Mouse (Mus musculus) stomach, embryonic 14.5 days (tissue): ENCODE data around the gene Galntl6. TPM values are rescaled to one million over a fixed set of nuclear protein-coding genes. Genes with fewer than 3 reads are reported as not detected.

Source experiments
- ATAC-seq: fragments of 200-750 bp; cut with Nextera tagmentation; 2 replicates; pipeline ENCODE4 v1.8.0; 2017; ENCODE audit warnings: low read depth, moderate TSS enrichment; ENCODE audit not compliant: insufficient number of reproducible peaks, insufficient read depth, low FRiP score
- H3K27ac ChIP-seq: fragments of 300-500 bp; sonication (generic); 2 replicates; pipeline ENCODE4 v1.5.1; 2014; ENCODE audit warnings: mild to moderate bottlenecking, low read length, moderate library complexity, mixed read lengths
- H3K27me3 ChIP-seq: fragments of 300-500 bp; sonication (generic); 2 replicates; pipeline ENCODE4 v1.6.1; 2014; ENCODE audit warnings: low read length, control low read depth, mixed read lengths; ENCODE audit not compliant: control insufficient read depth, insufficient read depth
- H3K36me3 ChIP-seq: fragments of 300-500 bp; sonication (generic); 2 replicates; pipeline ENCODE4 v1.6.1; 2014; ENCODE audit warnings: mild to moderate bottlenecking, control low read depth, low read length, moderate library complexity, mixed read lengths; ENCODE audit not compliant: control insufficient read depth, insufficient read depth
- H3K4me1 ChIP-seq: fragments of 300-500 bp; sonication (generic); 2 replicates; pipeline ENCODE4 v1.6.1; 2014; ENCODE audit warnings: low read length, control low read depth, mixed read lengths; ENCODE audit not compliant: control insufficient read depth, insufficient read depth
- H3K4me2 ChIP-seq: fragments of 300-500 bp; sonication (generic); replicated peaks from 2 replicates; pipeline ENCODE4 v1.6.1; 2014; ENCODE audit warnings: low read depth, low read length, control low read depth
- H3K4me3 ChIP-seq: fragments of 300-500 bp; sonication (generic); 2 replicates; pipeline ENCODE4 v1.5.1; 2014; ENCODE audit warnings: low read depth, low read length, control low read depth
- H3K9ac ChIP-seq: fragments of 300-500 bp; sonication (generic); replicated peaks from 2 replicates; pipeline ENCODE4 v1.6.1; 2014; ENCODE audit warnings: low read depth, mild to moderate bottlenecking, control low read depth, low read length, moderate library complexity, mixed read lengths
- H3K9me3 ChIP-seq: fragments of 300-500 bp; sonication (generic); 2 replicates; pipeline ENCODE4 v1.6.1; 2016; ENCODE audit warnings: low read depth, low read length, control low read depth; ENCODE audit not compliant: control insufficient read depth
- whole genome bisulfite sequencing: fragments of 180-500 bp; shearing (Covaris S2); extraction: QIAGEN DNeasy Blood & Tissue Kit; methylation state at CpG from one replicate; pipeline ENCODE4 v1.1.7; 2014; 5-methylcytosine and 5-hydroxymethylcytosine counted together
- polyA plus RNA-seq: library from polyadenylated mRNA; unstranded; fragments of >200 nt; fragmentation: Nextera tagmentation; extraction: Ambion mirVana; gene quantifications from 2 replicates; pipeline ENCODE4 v1.2.1, GENCODE M21; 2014

Gene Galntl6
- polyA plus RNA-seq, 1 experiment from 2014 or later = 1.6 TPM

GRCm38 (mm10) chr8:58568086-58568485 lies 344.4 kb downstream of the Galntl6 start:
- H3K9ac ChIP-seq = no peak overlapping the region
- H3K9me3 ChIP-seq = no peaks in the 10 kb centered on the region
- no peak overlapping the region for H3K4me2 ChIP-seq
- no peak overlapping the region for H3K27ac ChIP-seq
- no peak overlapping the region for H3K4me3 ChIP-seq
- no peaks in the 10 kb centered on the region for H3K27me3 ChIP-seq
- no peak for ATAC-seq
- H3K36me3 ChIP-seq = no peaks in the 10 kb centered on the region
- 77% methylated on average over 2 of the region's 2 CpGs for WGBS
- no peaks in the 10 kb centered on the region for H3K4me1 ChIP-seq

DNA sequence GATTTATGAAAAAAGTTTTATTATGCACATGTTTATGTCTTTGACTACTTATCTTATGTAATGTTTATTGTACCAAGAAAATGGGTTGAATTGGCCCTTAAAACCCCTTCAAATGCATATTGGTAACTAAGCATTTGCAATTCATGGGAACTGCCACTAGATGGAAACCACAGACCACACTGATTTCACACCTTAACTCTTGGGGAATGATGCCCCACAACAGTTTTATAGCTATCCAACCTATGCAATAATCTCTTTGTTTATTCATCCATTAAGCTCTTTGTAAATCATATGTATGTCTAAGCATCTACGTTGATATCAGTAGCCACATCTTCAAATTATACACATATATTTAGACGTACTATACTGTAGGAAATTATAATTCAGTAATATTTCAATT lies 346.3 kb downstream of the Galntl6 start:
- Histone ChIP-seq H3K27ac (no peak overlapping the region), H3K9ac (no peak overlapping the region), H3K4me1 (no peaks in the 10 kb centered on the region), H3K36me3 (no peaks in the 10 kb centered on the region), H3K27me3 (no peaks in the 10 kb centered on the region), H3K4me3 (no peak overlapping the region), H3K9me3 (no peaks in the 10 kb centered on the region), H3K4me2 (no peak overlapping the region)
- ATAC-seq = no peak
- WGBS = 36% methylated on average over 2 of the region's 2 CpGs

DNA sequence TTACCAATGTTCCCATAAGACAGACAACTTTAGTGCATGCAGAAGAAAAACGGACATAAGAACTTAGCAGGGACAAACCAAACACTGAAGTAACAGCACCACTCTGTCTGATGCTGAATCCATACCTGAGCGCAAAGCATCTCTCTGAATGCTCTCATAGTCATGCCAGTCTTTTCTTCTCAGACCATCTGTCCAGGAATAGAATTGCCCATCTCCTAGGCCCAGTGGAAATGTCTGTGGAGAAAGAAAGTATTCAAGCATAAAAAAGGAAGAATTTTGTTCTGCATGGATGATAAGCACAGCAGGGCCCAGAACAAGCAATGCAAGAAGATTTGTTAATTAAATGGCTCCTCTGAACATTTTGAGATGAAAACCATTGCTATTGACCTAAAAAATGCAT lies 376.7 kb downstream of the Galntl6 start:
- Histone ChIP-seq H3K9ac (no peak overlapping the region), H3K27me3 (no peaks in the 10 kb centered on the region), H3K27ac (no peak overlapping the region), H3K9me3 (no peaks in the 10 kb centered on the region), H3K4me2 (no peak overlapping the region), H3K4me1 (no peaks in the 10 kb centered on the region), H3K4me3 (no peak overlapping the region), H3K36me3 (no peaks in the 10 kb centered on the region)
- no peak for ATAC-seq
- WGBS = 86% methylated on average over 2 of the region's 2 CpGs

- ATAC-seq = no peak
- no peaks in the 10 kb centered on the region for H3K36me3 ChIP-seq
- H3K4me1 ChIP-seq = no peaks in the 10 kb centered on the region
- no peaks in the 10 kb centered on the region for H3K27me3 ChIP-seq
- H3K4me3 ChIP-seq = no peak overlapping the region
- H3K27ac ChIP-seq = no peak overlapping the region
- H3K4me2 ChIP-seq = no peak overlapping the region
- H3K9me3 ChIP-seq = no peaks in the 10 kb centered on the region
- H3K9ac ChIP-seq = no peak overlapping the region
These were observed 377.8 kb downstream of the Galntl6 start for GRCm38 (mm10) chr8:58534631-58535030.

- H3K27me3 ChIP-seq = no peaks in the 10 kb centered on the region
- no peaks in the 10 kb centered on the region for H3K36me3 ChIP-seq
- H3K4me1 ChIP-seq = no peaks in the 10 kb centered on the region
- ATAC-seq = no peak
- WGBS = 3% methylated on average over 1 of the region's 1 CpGs
- no peak overlapping the region for H3K27ac ChIP-seq
- no peak overlapping the region for H3K9ac ChIP-seq
- H3K4me3 ChIP-seq = no peak overlapping the region
- no peaks in the 10 kb centered on the region for H3K9me3 ChIP-seq
- no peak overlapping the region for H3K4me2 ChIP-seq
These were observed 389.0 kb downstream of the Galntl6 start for GRCm38 (mm10) chr8:58523443-58523842.

- no peak overlapping the region for H3K4me2 ChIP-seq
- no peak overlapping the region for H3K4me3 ChIP-seq
- no peak overlapping the region for H3K9ac ChIP-seq
- H3K27me3 ChIP-seq = no peaks in the 10 kb centered on the region
- no peak for ATAC-seq
- H3K4me1 ChIP-seq = no peaks in the 10 kb centered on the region
- no peaks in the 10 kb centered on the region for H3K9me3 ChIP-seq
- H3K36me3 ChIP-seq = no peaks in the 10 kb centered on the region
- H3K27ac ChIP-seq = no peak overlapping the region
These were observed 390.5 kb downstream of the Galntl6 start for GRCm38 (mm10) chr8:58521932-58522331.

DNA sequence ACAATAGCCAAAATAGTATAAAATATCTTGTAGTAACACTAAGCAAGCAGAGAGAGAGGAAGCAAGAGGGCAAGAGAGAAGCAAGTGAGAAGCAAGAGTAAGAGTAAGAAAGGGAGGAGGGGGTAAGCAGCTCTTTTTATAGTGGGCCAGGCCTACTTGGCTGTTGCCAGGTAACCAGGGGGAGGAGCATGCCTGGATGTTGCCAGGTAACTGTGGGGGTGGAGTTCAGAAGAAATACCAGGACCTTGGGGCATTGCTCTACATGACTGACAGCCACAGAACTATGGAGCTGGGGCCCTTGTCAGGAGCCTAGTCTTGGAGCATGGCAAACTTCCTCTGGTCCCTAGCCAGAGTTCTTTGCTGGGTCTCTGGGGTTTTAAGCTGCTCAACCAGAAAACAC lies 401.9 kb downstream of the Galntl6 start:
- Histone ChIP-seq H3K9me3 (no peaks in the 10 kb centered on the region), H3K4me2 (no peak overlapping the region), H3K36me3 (no peaks in the 10 kb centered on the region), H3K9ac (no peak overlapping the region), H3K27ac (no peak overlapping the region), H3K27me3 (no peaks in the 10 kb centered on the region), H3K4me3 (no peak overlapping the region), H3K4me1 (no peaks in the 10 kb centered on the region)
- no peak for ATAC-seq

- Histone ChIP-seq H3K4me2 (no peak overlapping the region), H3K4me3 (no peak overlapping the region), H3K9me3 (no peaks in the 10 kb centered on the region), H3K9ac (no peak overlapping the region), H3K27me3 (no peaks in the 10 kb centered on the region), H3K36me3 (no peaks in the 10 kb centered on the region), H3K27ac (no peak overlapping the region), H3K4me1 (no peaks in the 10 kb centered on the region)
- ATAC-seq = no peak
- 69% methylated on average over 1 of the region's 1 CpGs for WGBS
These were observed 403.4 kb downstream of the Galntl6 start for GRCm38 (mm10) chr8:58509051-58509450.

GRCm38 (mm10) chr8:58487099-58487498 lies 425.3 kb downstream of the Galntl6 start:
- H3K9me3 ChIP-seq = no peaks in the 10 kb centered on the region
- no peak for ATAC-seq
- H3K4me3 ChIP-seq = no peak overlapping the region
- H3K36me3 ChIP-seq = no peaks in the 10 kb centered on the region
- H3K27ac ChIP-seq = no peak overlapping the region
- no peaks in the 10 kb centered on the region for H3K27me3 ChIP-seq
- no peak overlapping the region for H3K9ac ChIP-seq
- no peaks in the 10 kb centered on the region for H3K4me1 ChIP-seq
- no peak overlapping the region for H3K4me2 ChIP-seq
- 74% methylated on average over 4 of the region's 4 CpGs for WGBS
